Mouse (Mus musculus): ENCODE measurements at regions not wholly inside any gene's neighbourhood (a gene's known extent, or its start where the extent isn't known, plus 50 kb on each side); places are given as distances from the start of the nearest gene placed in this dataset.

DNA sequence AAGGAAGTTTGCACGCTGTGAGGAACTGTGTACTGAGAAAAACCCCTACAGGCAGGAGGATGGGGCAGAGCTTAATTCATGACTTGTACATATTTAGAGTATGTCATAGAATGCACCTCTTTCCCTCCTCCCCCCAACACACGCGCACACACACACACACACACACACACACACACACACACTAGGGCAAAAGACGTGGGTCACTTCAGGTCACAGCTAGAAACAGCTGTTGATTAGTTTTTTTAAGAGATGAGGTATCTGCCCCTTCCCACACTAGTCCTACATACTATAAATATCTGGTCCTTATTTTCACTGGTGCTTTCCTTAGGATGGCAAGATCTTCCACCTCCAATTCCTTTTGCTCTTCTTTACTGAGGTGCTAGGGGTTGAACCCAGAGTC lies 1207.7 kb upstream of the A1bg start:
- no peak for TF ChIP-seq CTCF (IDR thresholded peaks at IDR 0.05; ENCODE audit: control insufficient read depth, insufficient read depth, insufficient replicate concordance, low read depth, low read length)
- no peak for TF ChIP-seq POLR2A (IDR thresholded peaks at IDR 0.05; ENCODE audit: control insufficient read depth, low read depth, low read length)

Data from testis, adult 2 months (tissue).